Mouse (Mus musculus): Measurements from ENCODE around the gene Trub1. TPM values are rescaled to one million over a fixed set of nuclear protein-coding genes. Genes with fewer than 3 reads are reported as not detected.
A peak's percentile ranks its signal among the peaks of the same experiment; 100 is the strongest.

Gene Trub1
- polyA plus RNA-seq, 1 experiment from 2014 or later: 29.2 TPM

GRCm38 (mm10) chr19:57441501-57441900 lies 11.2 kb upstream of the Trub1 start:
- no peak overlapping the region for H3K27ac ChIP-seq (ENCODE audit: low read depth)
- ATAC-seq (ENCODE audit: insufficient read depth): peak; percentile 19; the same call in 1 of the 2 replicates
- no peak overlapping the region for H3K4me3 ChIP-seq (ENCODE audit: low read depth, low read length)
- peak; percentile 75 for DNase-seq
- no peak overlapping the region for H3K9ac ChIP-seq
- H3K36me3 ChIP-seq (ENCODE audit: insufficient read depth): no peaks in the 10 kb centered on the region
- TF ChIP-seq CTCF (IDR thresholded peaks at IDR 0.05; ENCODE audit: low read depth): no peak
- H3K27me3 ChIP-seq (ENCODE audit: insufficient read depth, low read length): no peaks in the 10 kb centered on the region
- peak overlapping the region; percentile 13; the same call in 1 of the 2 replicates for H3K4me2 ChIP-seq
- H3K4me1 ChIP-seq (ENCODE audit: insufficient read depth): peaks cover 13% of the 10 kb centered on the region
- H3K9me3 ChIP-seq (ENCODE audit: low read depth, low read length): no peaks in the 10 kb centered on the region
- WGBS: 17% methylated on average over 7 of the region's 7 CpGs

DNA sequence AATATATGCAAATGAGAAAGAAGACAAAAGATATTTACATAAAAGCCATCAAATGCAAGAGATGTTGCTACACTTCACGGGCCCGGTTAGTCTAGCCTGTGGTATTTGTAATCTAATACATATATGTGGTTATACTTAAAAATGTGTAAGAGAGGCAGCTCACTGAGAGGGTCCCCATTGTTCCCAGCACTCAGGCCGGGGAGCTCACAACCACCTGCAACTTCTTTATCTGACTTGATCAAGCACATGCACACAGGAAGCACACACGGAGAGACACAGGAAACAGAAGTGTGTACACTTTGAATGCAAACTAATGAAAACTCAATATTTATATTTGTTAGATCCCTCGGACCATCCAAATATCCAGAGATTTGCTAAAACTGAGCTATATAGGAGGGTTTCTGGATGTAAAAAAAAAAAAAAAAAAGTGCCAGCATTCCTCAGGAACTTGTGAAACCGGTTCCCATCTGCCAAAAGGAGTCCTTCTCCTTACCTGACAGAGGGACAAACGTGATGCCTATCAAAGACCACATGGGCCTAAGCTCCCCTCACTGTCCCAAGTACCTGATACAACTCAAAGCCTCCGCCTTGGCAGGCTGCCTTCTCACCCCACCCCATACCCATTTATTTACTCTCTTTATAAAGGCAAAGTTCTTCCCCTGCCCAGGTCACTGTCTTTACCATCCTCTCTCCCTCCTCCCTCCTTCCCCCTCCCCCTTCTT lies 9.6 kb upstream of the Trub1 start:
- 37% methylated on average over 8 of the region's 8 CpGs for WGBS
- Histone ChIP-seq H3K27me3 (ENCODE audit: insufficient read depth, low read length) (no peaks in the 10 kb centered on the region), H3K9ac (no peak overlapping the region), H3K9me3 (ENCODE audit: low read depth, low read length) (no peaks in the 10 kb centered on the region), H3K4me1 (ENCODE audit: insufficient read depth) (peaks cover 15% of the 10 kb centered on the region), H3K36me3 (ENCODE audit: insufficient read depth) (no peaks in the 10 kb centered on the region), H3K27ac (ENCODE audit: low read depth) (no peak overlapping the region), H3K4me2 (no peak overlapping the region), H3K4me3 (ENCODE audit: low read depth, low read length) (no peak overlapping the region)
- ATAC-seq (ENCODE audit: insufficient read depth) (peak; percentile 42; the same call in 1 of the 2 replicates), DNase-seq (peak; percentile 62)
- no peak for TF ChIP-seq CTCF (IDR thresholded peaks at IDR 0.05; ENCODE audit: low read depth)

DNA sequence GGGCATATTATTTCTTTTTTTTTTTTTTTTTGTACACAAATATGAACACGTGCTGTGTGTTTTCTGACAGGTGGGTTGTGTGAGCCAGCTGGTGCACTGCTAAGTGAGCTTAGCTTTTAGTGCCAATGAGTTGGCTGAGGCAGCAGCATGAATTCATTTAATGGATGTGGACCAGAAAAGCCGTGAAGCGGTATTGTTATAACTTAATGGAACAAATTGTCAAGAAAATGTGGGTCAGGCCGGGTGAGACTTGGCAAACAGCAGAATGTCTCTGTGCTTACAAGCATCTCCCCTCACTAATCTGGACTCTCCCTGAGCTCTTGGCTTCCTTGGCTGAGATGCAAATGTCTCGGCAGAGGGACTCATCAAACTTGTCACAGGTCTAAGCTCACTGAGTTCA lies 7.7 kb upstream of the Trub1 start:
- peaks cover 15% of the 10 kb centered on the region for H3K4me1 ChIP-seq (ENCODE audit: insufficient read depth)
- H3K36me3 ChIP-seq (ENCODE audit: insufficient read depth): no peaks in the 10 kb centered on the region
- DNase-seq (peak; percentile 57), ATAC-seq (ENCODE audit: insufficient read depth) (no peak)
- H3K4me2 ChIP-seq: no peak overlapping the region
- H3K9ac ChIP-seq: no peak overlapping the region
- no peaks in the 10 kb centered on the region for H3K9me3 ChIP-seq (ENCODE audit: low read depth, low read length)
- H3K27me3 ChIP-seq (ENCODE audit: insufficient read depth, low read length): no peaks in the 10 kb centered on the region
- H3K27ac ChIP-seq (ENCODE audit: low read depth): no peak overlapping the region
- WGBS: 32% methylated on average over 5 of the region's 5 CpGs
- no peak overlapping the region for H3K4me3 ChIP-seq (ENCODE audit: low read depth, low read length)
- no peak for TF ChIP-seq CTCF (IDR thresholded peaks at IDR 0.05; ENCODE audit: low read depth)

GRCm38 (mm10) chr19:57450849-57451248 lies 1.9 kb upstream of the Trub1 start:
- 52% methylated on average over 1 of the region's 1 CpGs for WGBS
- H3K4me2 ChIP-seq: no peak overlapping the region
- no peak overlapping the region for H3K9ac ChIP-seq
- H3K4me1 ChIP-seq (ENCODE audit: insufficient read depth): peaks cover 9% of the 10 kb centered on the region; the same call in 1 of the 2 replicates
- no peak for DNase-seq
- no peaks in the 10 kb centered on the region for H3K9me3 ChIP-seq (ENCODE audit: low read depth, low read length)
- H3K4me3 ChIP-seq (ENCODE audit: low read depth, low read length): no peak overlapping the region
- no peak for TF ChIP-seq CTCF (IDR thresholded peaks at IDR 0.05; ENCODE audit: low read depth)
- no peaks in the 10 kb centered on the region for H3K36me3 ChIP-seq (ENCODE audit: insufficient read depth)
- H3K27ac ChIP-seq (ENCODE audit: low read depth): no peak overlapping the region
- H3K27me3 ChIP-seq (ENCODE audit: insufficient read depth, low read length): no peaks in the 10 kb centered on the region
- no peak for ATAC-seq (ENCODE audit: insufficient read depth)

GRCm38 (mm10) chr19:57451762-57452161 lies 950 bp upstream of the Trub1 start:
- TF ChIP-seq CTCF (IDR thresholded peaks at IDR 0.05; ENCODE audit: low read depth): no peak
- Histone ChIP-seq H3K4me1 (ENCODE audit: insufficient read depth) (peaks cover 9% of the 10 kb centered on the region; the same call in 1 of the 2 replicates), H3K9me3 (ENCODE audit: low read depth, low read length) (no peaks in the 10 kb centered on the region), H3K4me3 (ENCODE audit: low read depth, low read length) (no peak overlapping the region), H3K27ac (ENCODE audit: low read depth) (no peak overlapping the region), H3K9ac (no peak overlapping the region), H3K36me3 (ENCODE audit: insufficient read depth) (no peaks in the 10 kb centered on the region), H3K4me2 (no peak overlapping the region), H3K27me3 (ENCODE audit: insufficient read depth, low read length) (no peaks in the 10 kb centered on the region)
- DNase-seq (no peak), ATAC-seq (ENCODE audit: insufficient read depth) (no peak)
- WGBS: 86% methylated on average over 4 of the region's 4 CpGs

DNA sequence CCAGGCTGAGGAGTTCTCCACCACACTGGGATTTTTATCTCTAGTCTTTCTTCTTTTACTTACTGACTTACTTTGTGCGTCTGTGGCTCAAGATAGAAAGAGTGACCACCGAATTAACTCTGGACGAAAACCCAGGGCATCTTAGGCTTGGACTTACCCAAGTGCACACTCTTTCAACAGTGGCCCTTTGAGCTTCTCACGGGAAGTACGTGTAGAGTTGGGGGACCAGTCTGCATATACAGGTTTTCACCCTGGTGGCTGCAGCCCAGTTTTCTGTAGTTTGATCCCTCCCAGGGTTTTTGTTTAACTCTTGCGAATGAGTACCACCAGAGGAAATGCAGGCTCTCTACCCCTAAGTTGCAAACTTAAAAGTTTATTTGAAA lies 497 bp downstream of the Trub1 start:
- peaks cover 2% of the 10 kb centered on the region; the same call in 1 of the 2 replicates for H3K36me3 ChIP-seq (ENCODE audit: insufficient read depth)
- peaks cover 6% of the 10 kb centered on the region; the same call in 1 of the 2 replicates for H3K4me1 ChIP-seq (ENCODE audit: insufficient read depth)
- peak overlapping the region; percentile 62 for H3K4me3 ChIP-seq (ENCODE audit: low read depth, low read length)
- ATAC-seq (ENCODE audit: insufficient read depth): peak; percentile 25; the same call in 1 of the 2 replicates
- H3K27ac ChIP-seq (ENCODE audit: low read depth): peak overlapping the region; percentile 75
- H3K4me2 ChIP-seq: peak overlapping the region; percentile 70
- 3% methylated on average over 6 of the region's 6 CpGs for WGBS
- no peak for TF ChIP-seq CTCF (IDR thresholded peaks at IDR 0.05; ENCODE audit: low read depth)
- H3K27me3 ChIP-seq (ENCODE audit: insufficient read depth, low read length): no peaks in the 10 kb centered on the region
- peak overlapping the region; percentile 72 for H3K9ac ChIP-seq
- H3K9me3 ChIP-seq (ENCODE audit: low read depth, low read length): no peaks in the 10 kb centered on the region
- DNase-seq: peak; percentile 39

DNA sequence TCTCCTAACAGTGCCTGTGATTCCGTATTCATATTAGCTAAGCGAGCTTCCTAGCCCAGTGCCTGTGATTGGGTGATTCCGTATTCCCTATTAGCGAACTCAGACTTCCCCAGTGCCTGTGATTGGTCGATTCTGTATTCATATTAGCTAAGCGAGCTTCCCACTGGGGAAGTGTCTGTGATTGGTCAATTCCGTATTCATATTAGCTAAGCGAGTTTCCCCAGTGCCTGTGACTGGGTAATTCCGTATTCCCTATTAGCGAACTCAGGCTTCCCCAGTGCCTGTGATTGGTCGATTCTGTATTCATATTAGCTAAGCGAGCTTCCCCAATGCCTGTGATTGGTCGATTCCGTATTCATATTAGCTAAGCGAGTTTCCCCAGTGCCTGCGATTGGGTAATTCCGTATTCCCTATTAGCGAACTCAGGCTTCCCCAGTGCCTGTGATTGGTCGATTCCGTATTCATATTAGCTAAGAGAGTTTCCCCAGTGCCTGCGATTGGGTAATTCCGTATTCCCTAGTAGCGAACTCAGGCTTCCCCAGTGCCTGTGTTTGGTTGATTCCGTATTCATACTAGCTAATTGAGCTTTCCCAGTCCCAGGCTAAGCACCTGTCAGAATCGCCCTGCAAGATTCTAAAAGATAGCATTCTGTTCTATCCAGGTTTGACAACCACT lies 2.7 kb downstream of the Trub1 start:
- Histone ChIP-seq H3K27ac (ENCODE audit: low read depth) (no peak overlapping the region), H3K36me3 (ENCODE audit: insufficient read depth) (peaks cover 12% of the 10 kb centered on the region), H3K4me2 (no peak overlapping the region), H3K27me3 (ENCODE audit: insufficient read depth, low read length) (no peaks in the 10 kb centered on the region), H3K9me3 (ENCODE audit: low read depth, low read length) (no peaks in the 10 kb centered on the region), H3K4me1 (ENCODE audit: insufficient read depth) (peaks cover 6% of the 10 kb centered on the region; the same call in 1 of the 2 replicates), H3K4me3 (ENCODE audit: low read depth, low read length) (no peak overlapping the region), H3K9ac (no peak overlapping the region)
- ATAC-seq (ENCODE audit: insufficient read depth): no peak
- no peak for DNase-seq
- WGBS: 95% methylated on average over 25 of the region's 25 CpGs
- TF ChIP-seq CTCF (IDR thresholded peaks at IDR 0.05; ENCODE audit: low read depth): no peak
